Mouse (Mus musculus): ENCODE results near the gene Stk32c. TPM values are rescaled to one million over a fixed set of nuclear protein-coding genes. Genes with fewer than 3 reads are reported as not detected.

Stk32c gene
- total and polyA plus RNA-seq, 3 experiments, result 0.21 TPM; not detected in 2

GRCm38 (mm10) chr7:139257752-139258542 is 44.8 kb upstream of the Stk32c start (continued):
- TF ChIP-seq MAZ (IDR thresholded peaks at IDR 0.05; ENCODE audit: low read depth, low read length) (no peak), TBP (IDR thresholded peaks at IDR 0.05; ENCODE audit: low read depth, low read length) (no peak), MYB (IDR thresholded peaks at IDR 0.05; ENCODE audit: low read depth, low read length) (no peak), ZKSCAN1 (IDR thresholded peaks at IDR 0.05; ENCODE audit: low read depth, low read length) (no peak)

- no peak for TF ChIP-seq ZC3H11A (IDR thresholded peaks at IDR 0.05; ENCODE audit: low read depth, low read length)
- no peak for TF ChIP-seq EP300 (IDR thresholded peaks at IDR 0.05; ENCODE audit: low read depth in 1 of 2, low read length in 2 of 2)
- TF ChIP-seq GATA1 (IDR thresholded peaks at IDR 0.05; ENCODE audit: low read depth, low read length), result no peak
- TF ChIP-seq GABPA (IDR thresholded peaks at IDR 0.05; ENCODE audit: low read depth, low read length), result no peak
- TF ChIP-seq MXI1 (IDR thresholded peaks at IDR 0.05; ENCODE audit: low read depth, low read length), result no peak
- TF ChIP-seq RAD21 (IDR thresholded peaks at IDR 0.05; ENCODE audit: low read depth, low read length), result no peak
- TF ChIP-seq ZMIZ1 (IDR thresholded peaks at IDR 0.05; ENCODE audit: low read depth, low read length), result no peak
- no peak for TF ChIP-seq SMC3 (IDR thresholded peaks at IDR 0.05; ENCODE audit: low read depth, low read length)
- no peak for TF ChIP-seq HCFC1 (IDR thresholded peaks at IDR 0.05; ENCODE audit: low read depth, low read length)
- no peak for TF ChIP-seq ZNF384 (IDR thresholded peaks at IDR 0.05; ENCODE audit: low read depth, low read length)
- no peak for TF ChIP-seq MYB (IDR thresholded peaks at IDR 0.05; ENCODE audit: low read depth, low read length)
- TF ChIP-seq POLR2AphosphoS5 (IDR thresholded peaks at IDR 0.05; ENCODE audit: borderline replicate concordance, low read depth, low read length), result no peak
- no peak for TF ChIP-seq CHD1 (IDR thresholded peaks at IDR 0.05; ENCODE audit: low read depth, low read length)
- no peak for TF ChIP-seq MYC (IDR thresholded peaks at IDR 0.05; ENCODE audit: low read depth, low read length)
- no peak for TF ChIP-seq JUND (IDR thresholded peaks at IDR 0.05; ENCODE audit: low read depth, low read length)
- TF ChIP-seq POLR2A (IDR thresholded peaks at IDR 0.05; ENCODE audit: control insufficient read depth in 1 of 2, insufficient read depth in 1 of 2, low read depth in 1 of 2, low read length in 2 of 2, poor library complexity in 1 of 2), result no peak
- TF ChIP-seq MAZ (IDR thresholded peaks at IDR 0.05; ENCODE audit: low read depth, low read length), result no peak
- no peak for TF ChIP-seq MEF2A (IDR thresholded peaks at IDR 0.05; ENCODE audit: extremely low read depth, insufficient replicate concordance, low read depth, low read length, poor library complexity, severe bottlenecking)
- no peak for TF ChIP-seq NRF1 (IDR thresholded peaks at IDR 0.05; ENCODE audit: insufficient read depth, low read depth, low read length, poor library complexity, severe bottlenecking)
- no peak for TF ChIP-seq ETS1 (IDR thresholded peaks at IDR 0.05; ENCODE audit: low read depth, low read length)
- Histone ChIP-seq H3K27ac (ENCODE audit: control insufficient read depth, low read depth, low read length) (no peak overlapping the region), H3K4me1 (ENCODE audit: control insufficient read depth in 1 of 2, insufficient read depth in 2 of 2, low read length in 2 of 2) (peaks cover 0 to 9% of the 10 kb centered on the region in 2 experiments; a peak in 3 of 4 replicates), H3K36me3 (ENCODE audit: control insufficient read depth in 1 of 2, insufficient read depth in 2 of 2, low read length in 2 of 2) (no peaks in the 10 kb centered on the region), H3K4me3 (ENCODE audit: control insufficient read depth in 1 of 2, insufficient read depth in 1 of 2, low read depth in 2 of 2, low read length in 2 of 2) (no peak overlapping the region), H3K9me3 (replicated peaks; ENCODE audit: insufficient read depth, low read length) (no peaks in the 10 kb centered on the region), H3K79me2 (ENCODE audit: control insufficient read depth, insufficient read depth, low read length, poor library complexity) (no peaks in the 10 kb centered on the region), H3K27me3 (ENCODE audit: control insufficient read depth in 1 of 2, insufficient read depth in 2 of 2, low read length in 2 of 2) (no peaks in the 10 kb centered on the region), H3K9ac (ENCODE audit: control insufficient read depth, low read depth, low read length, poor library complexity, severe bottlenecking) (no peak overlapping the region)
- DNase-seq (ENCODE audit: low read depth, low spot score), result no peak
Observed at GRCm38 (mm10) chr7:139254626-139255025, 41.5 kb upstream of the Stk32c start.

Measured in MEL (cell line).